Mouse (Mus musculus) cerebellum, adult 2 months (tissue): ENCODE results near the gene Rtp2.

Experiments used
- CTCF ChIP-seq: fragments of 200-500 bp; IDR thresholded peaks from 2 replicates; pipeline ENCODE4 v1.5.1; 2011; ENCODE audit warnings: low read depth, mild to moderate bottlenecking, control low read depth, low read length, moderate library complexity, borderline replicate concordance; ENCODE audit not compliant: insufficient read depth
- POLR2A ChIP-seq: fragments of 200-500 bp; IDR thresholded peaks from 2 replicates; pipeline ENCODE4 v1.6.1; 2011; ENCODE audit warnings: low read length, control low read depth, borderline replicate concordance; ENCODE audit not compliant: insufficient read depth

DNA sequence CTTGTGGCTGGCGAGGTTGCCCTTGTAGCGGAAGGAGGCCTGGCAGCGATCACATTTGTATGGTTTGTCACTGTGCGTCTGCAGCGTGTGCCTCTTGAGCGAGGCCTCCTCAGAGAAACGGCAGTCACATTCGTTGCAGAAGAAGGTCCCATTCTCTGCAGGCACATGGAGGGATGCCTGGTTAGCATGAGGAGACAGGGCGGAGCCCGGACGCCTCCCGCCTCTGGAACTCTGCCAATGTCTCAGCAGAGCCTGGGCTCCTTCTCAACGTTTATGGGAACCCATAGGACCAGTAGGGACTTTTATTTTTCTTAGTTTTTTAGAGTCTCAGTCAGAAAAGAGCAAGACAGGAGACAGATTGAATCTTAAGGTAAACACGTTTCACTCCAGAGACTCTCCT, 37.7 kb upstream of the Rtp2 start:
- TF ChIP-seq POLR2A: no peak
- no peak for TF ChIP-seq CTCF
